Mouse (Mus musculus): Measurements from ENCODE around the gene Fignl2.

DNA sequence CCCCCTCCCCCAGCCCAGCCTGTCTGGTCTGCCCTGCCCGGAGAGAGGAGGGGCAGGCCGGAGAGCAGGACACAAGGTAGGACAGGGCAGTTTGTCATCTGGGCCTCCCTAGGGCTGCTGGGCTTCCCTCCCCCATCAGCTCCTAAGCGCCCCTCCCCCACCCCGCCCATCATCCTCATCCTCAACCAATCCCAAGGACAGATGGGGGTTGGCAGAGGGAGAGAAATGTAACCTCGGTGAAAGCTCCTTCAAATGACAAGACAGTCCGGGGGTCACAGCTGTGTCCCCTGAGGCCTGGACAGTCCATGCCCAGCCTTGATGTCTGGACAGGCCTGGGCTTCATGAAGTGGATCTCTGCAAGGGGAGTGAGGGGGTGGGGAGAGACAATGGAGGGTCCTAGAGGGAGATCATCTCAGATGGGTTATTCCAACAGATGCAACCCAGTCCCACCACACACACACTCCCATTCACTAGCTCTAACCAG is 12.0 kb downstream of the Fignl2 start:
- TF ChIP-seq CTCF (IDR thresholded peaks at IDR 0.05; ENCODE audit: borderline replicate concordance, insufficient read depth, low read depth, low read length) = no peak
- TF ChIP-seq POLR2A (IDR thresholded peaks at IDR 0.05; ENCODE audit: borderline replicate concordance, insufficient read depth, low read length) = no peak

Measured in cerebellum, adult 2 months (tissue).